12 mouse cellular contexts compared by ENCODE assay signal in the genomic region with DNA sequence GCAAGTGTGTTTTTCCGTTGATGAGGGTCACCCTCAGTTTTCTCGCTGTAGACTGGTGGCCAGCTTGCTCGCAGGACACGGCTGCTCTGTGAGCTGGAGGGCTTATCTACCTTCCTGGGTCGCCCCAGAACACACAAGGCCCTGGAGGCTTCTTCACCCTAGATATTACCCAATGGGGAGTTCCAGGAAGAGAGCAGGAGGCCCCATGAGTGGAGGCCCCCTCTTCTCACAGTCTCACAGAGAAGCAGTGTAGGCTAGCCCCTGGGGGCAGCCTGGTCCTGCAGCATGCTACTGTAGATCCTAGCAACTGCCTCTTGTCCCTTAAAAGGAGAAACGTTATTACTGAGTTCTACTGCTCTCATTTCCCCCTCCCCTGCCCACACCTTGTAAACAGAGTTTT. TPM values are rescaled to one million over a fixed set of nuclear protein-coding genes. Genes with fewer than 3 reads are reported as not detected.
DNase-seq lines count a peak whose midpoint lies in the region; ATAC-seq and TF ChIP-seq lines count a peak whose summit lies in the region.
"Had no signal": no experiment of that assay in that cellular context is flagged by ENCODE, and none has a peak within 500 bp of the region (broad histone marks: within the 10 kb centered on the region; RNA-seq: fewer than 3 reads in every experiment).

No protein-coding gene starts in this region.

- no peaks in the 10 kb centered on the region for H3K79me2 ChIP-seq in macrophage (ENCODE audit: inconsistent target)

- no peaks in the 10 kb centered on the region for H3K27me3 ChIP-seq in lung, embryonic 14.5 days (ENCODE audit: insufficient read depth, low read length)
- no peaks in the 10 kb centered on the region for H3K27me3 ChIP-seq in embryonic facial prominence, embryonic 14.5 days (replicated peaks; ENCODE audit: control insufficient read depth, insufficient read depth, low read length)
- H3K27me3 ChIP-seq in limb, embryonic 10.5 days (ENCODE audit: low read depth, poor library complexity, severe bottlenecking): peaks cover 56% of the 10 kb centered on the region

- ATAC-seq in lung, embryonic 14.5 days (ENCODE audit: insufficient read depth): peak; percentile 16; the same call in 1 of the 2 replicates
- 0 out of 2 replicates have a peak, but pooled peaks have one; percentile 13 for ATAC-seq in embryonic facial prominence, embryonic 14.5 days (ENCODE audit: low read depth)
- ATAC-seq: forebrain, embryonic 14.5 days; inflammation-experienced regulatory T-cells, adult 6 months had no signal

- H3K9me3 ChIP-seq in lung, embryonic 14.5 days (ENCODE audit: low read depth, low read length): no peaks in the 10 kb centered on the region
- no peaks in the 10 kb centered on the region for H3K9me3 ChIP-seq in embryonic facial prominence, embryonic 14.5 days (ENCODE audit: control insufficient read depth, low read length)
- no peaks in the 10 kb centered on the region for H3K9me3 ChIP-seq in limb, embryonic 10.5 days (replicated peaks)

- 26% methylated on average over 6 of the region's 6 CpGs for WGBS in lung, embryonic 14.5 days
- 53% methylated on average over 6 of the region's 6 CpGs for WGBS in embryonic facial prominence, embryonic 14.5 days
- WGBS in limb, embryonic 10.5 days: 44% methylated on average over 6 of the region's 6 CpGs
- WGBS in macrophage (ENCODE audit: missing documents): 57% methylated on average over 6 of the region's 6 CpGs

- peaks cover 12% of the 10 kb centered on the region for H3K4me1 ChIP-seq in lung, embryonic 14.5 days (ENCODE audit: insufficient read depth)
- H3K4me1 ChIP-seq in embryonic facial prominence, embryonic 14.5 days (ENCODE audit: control insufficient read depth, insufficient read depth, low read length): peaks cover 34% of the 10 kb centered on the region
- H3K4me1 ChIP-seq in limb, embryonic 10.5 days: peaks cover 82% of the 10 kb centered on the region

- H3K9ac ChIP-seq in lung, embryonic 14.5 days: peak overlapping the region; percentile 31; the same call in 1 of the 2 replicates
- H3K9ac ChIP-seq in embryonic facial prominence, embryonic 14.5 days (ENCODE audit: low read depth, low read length): no peak overlapping the region

- no peaks in the 10 kb centered on the region for H3K36me3 ChIP-seq in lung, embryonic 14.5 days (ENCODE audit: insufficient read depth)
- no peaks in the 10 kb centered on the region for H3K36me3 ChIP-seq in embryonic facial prominence, embryonic 14.5 days (ENCODE audit: control insufficient read depth, insufficient read depth, low read length)
- no peaks in the 10 kb centered on the region for H3K36me3 ChIP-seq in limb, embryonic 10.5 days
- no peaks in the 10 kb centered on the region for H3K36me3 ChIP-seq in macrophage (ENCODE audit: inconsistent target)

- 0 out of 2 replicates have a peak overlapping the region, but pooled peaks have one; percentile 10 for H3K4me2 ChIP-seq in lung, embryonic 14.5 days
- no peak overlapping the region for H3K4me2 ChIP-seq in embryonic facial prominence, embryonic 14.5 days (ENCODE audit: low read depth, low read length)

- H3K27ac ChIP-seq in lung, embryonic 14.5 days (ENCODE audit: low read depth): peak overlapping the region; percentile 54; the same call in 1 of the 2 replicates
- H3K27ac ChIP-seq in embryonic facial prominence, embryonic 14.5 days (replicated peaks; ENCODE audit: low read depth, low read length): peak overlapping the region; percentile 17; the same call in 1 of the 2 replicates
- peak overlapping the region; percentile 88 for H3K27ac ChIP-seq in limb, embryonic 10.5 days
- H3K27ac ChIP-seq in macrophage: peak overlapping the region; percentile 91

- TF ChIP-seq CTCF in lung, embryonic 14.5 days (IDR thresholded peaks at IDR 0.05; ENCODE audit: low read depth): no peak

- H3K4me3 ChIP-seq in lung, embryonic 14.5 days (ENCODE audit: low read depth, low read length): no peak overlapping the region
- H3K4me3 ChIP-seq in embryonic facial prominence, embryonic 14.5 days (ENCODE audit: low read depth, low read length): no peak overlapping the region
- H3K4me3 ChIP-seq in limb, embryonic 10.5 days: peak overlapping the region; percentile 29
- no peak overlapping the region for H3K4me3 ChIP-seq in macrophage (ENCODE audit: inconsistent target)

- no peak for DNase-seq in lung, embryonic 14.5 days
- no peak for DNase-seq in lung, adult 18-20 months
- no peak for DNase-seq in embryonic facial prominence, embryonic 14.5 days (ENCODE audit: low spot score)
- DNase-seq in limb, embryonic 10.5 days (ENCODE audit: low spot score): peak; percentile 50
- DNase-seq in left cerebral cortex, adult 9 months (ENCODE audit: low spot score in 2 of 2): no peak
- DNase-seq in spleen, postnatal 10 days (ENCODE audit: low spot score in 2 of 2): no peak
- DNase-seq: heart, postnatal 10 days; layer of hippocampus, adult 9-11 months; midbrain, embryonic 14.5 days had no signal

RNA-seq across cellular contexts. Expression of gene Ltbp2, which starts 28.4 kb away (rescaled TPM):
- 6.8 and 6.9 TPM in 2 replicates for polyA plus RNA-seq in lung, embryonic 14.5 days (2014; fragmentation: Nextera tagmentation; extraction: Ambion mirVana)
- polyA plus RNA-seq in embryonic facial prominence, embryonic 14.5 days (2014; fragmentation: Nextera tagmentation; extraction: Ambion mirVana): 9.2 and 11.2 TPM in 2 replicates
- 0.03 TPM in 1 of 2 replicates, not detected in the other for polyA plus RNA-seq in limb, embryonic 10.5 days (2016; fragmentation: Nextera tagmentation; extraction: Ambion mirVana)
- total RNA-seq in macrophage (2018; cell fraction: chromatin; rRNA removed): 1 to 10 TPM in 10 of 26 experiments, under 1 TPM in 15, not detected in 1; 0.08 to 7.8 (median 0.80) TPM
- under 1 TPM in 25 of 26 experiments, not detected in 1; 0.05 to 0.73 (median 0.19) TPM for total RNA-seq in macrophage (2018; cell fraction: cytosol; rRNA removed)
- total RNA-seq in macrophage (2018; cell fraction: nucleus; rRNA removed): 1 to 10 TPM in 4 of 26 experiments, under 1 TPM in 17, not detected in 5; 0.12 to 3.3 (median 0.75) TPM
- 0.07 to 0.25 TPM (median 0.21 TPM) in 3 replicates for polyA plus RNA-seq in macrophage (2018)
- polyA plus RNA-seq: forebrain, embryonic 14.5 days; inflammation-experienced regulatory T-cells, adult 6 months had no signal

Comparison
In these comparisons a context has a peak if more than half of its experiments do, and no peak if none do; other contexts are left out.
1. H3K27ac ChIP-seq: peak in every context shown above with its lines; median percentile 91 in macrophage; 88 in limb, embryonic 10.5 days; 54 in lung, embryonic 14.5 days; 17 in embryonic facial prominence, embryonic 14.5 days.